22 mouse cellular contexts compared by ENCODE assay signal in genomic region chr11:55146855-55147254, GRCm38 (mm10). TPM values are rescaled to one million over a fixed set of nuclear protein-coding genes. Genes with fewer than 3 reads are reported as not detected.
"Had no signal": no experiment of that assay in that cellular context is flagged by ENCODE, and none has a peak within 500 bp of the region (broad histone marks: within the 10 kb centered on the region; RNA-seq: fewer than 3 reads in every experiment).

No protein-coding gene starts in this region.

- H3K36me3 ChIP-seq: lung, embryonic 15.5 days; midbrain, embryonic 10.5 days; midbrain, embryonic 12.5 days; neural tube, embryonic 13.5 days; neural tube, embryonic 15.5 days; stomach, embryonic 15.5 days had no signal

- H3K27me3 ChIP-seq: lung, embryonic 15.5 days; midbrain, embryonic 12.5 days; neural tube, embryonic 13.5 days; neural tube, embryonic 15.5 days; stomach, embryonic 15.5 days had no signal

- ATAC-seq: liver, postnatal 0 days; lung, postnatal 0 days; midbrain, embryonic 16.5 days had no signal

- H3K9me3 ChIP-seq: lung, embryonic 15.5 days; midbrain, embryonic 10.5 days; midbrain, embryonic 12.5 days; neural tube, embryonic 13.5 days; neural tube, embryonic 15.5 days; stomach, embryonic 15.5 days had no signal

- H3K4me2 ChIP-seq: lung, embryonic 15.5 days; midbrain, embryonic 12.5 days; neural tube, embryonic 13.5 days; neural tube, embryonic 15.5 days; stomach, embryonic 15.5 days had no signal

- H3K9ac ChIP-seq: liver, postnatal 0 days; lung, embryonic 15.5 days; midbrain, embryonic 12.5 days; neural tube, embryonic 13.5 days; neural tube, embryonic 15.5 days; stomach, embryonic 15.5 days had no signal

- H3K4me3 ChIP-seq: lung, embryonic 15.5 days; midbrain, embryonic 10.5 days; midbrain, embryonic 12.5 days; myocyte; neural tube, embryonic 13.5 days; neural tube, embryonic 15.5 days; stomach, embryonic 15.5 days had no signal

- H3K27ac ChIP-seq: lung, embryonic 15.5 days; midbrain, embryonic 10.5 days; midbrain, embryonic 12.5 days; neural tube, embryonic 13.5 days; neural tube, embryonic 15.5 days; stomach, embryonic 15.5 days; stomach, postnatal 0 days had no signal

- DNase-seq: liver, postnatal 0 days; lung, adult 2 months; lung, postnatal 14 days; midbrain, embryonic 14.5 days; retina, postnatal 1 day; right cerebral cortex, adult 18-20 months; right cerebral cortex, postnatal 25 days; thymus, adult 2 months; thymus, postnatal 25 days; thymus, postnatal 4 days had no signal

- H3K4me1 ChIP-seq: lung, embryonic 15.5 days; midbrain, embryonic 12.5 days; neural tube, embryonic 13.5 days; neural tube, embryonic 15.5 days; stomach, embryonic 15.5 days had no signal

RNA-seq across cellular contexts. Expression of gene Slc36a3, which starts 4.7 kb away (rescaled TPM):
- total RNA-seq: megakaryocyte-erythroid progenitor cell, adult 5-6 weeks had no signal
- polyA plus RNA-seq: liver, postnatal 0 days; lung, embryonic 15.5 days; lung, postnatal 0 days; midbrain, embryonic 10.5 days; midbrain, embryonic 12.5 days; midbrain, embryonic 14.5 days; midbrain, embryonic 16.5 days; myocyte; neural tube, embryonic 11.5 days; neural tube, embryonic 13.5 days; neural tube, embryonic 15.5 days had no signal

RNA-seq across cellular contexts. Expression of gene Slc36a2, which starts 38.0 kb away (rescaled TPM):
- total RNA-seq: megakaryocyte-erythroid progenitor cell, adult 5-6 weeks had no signal
- polyA plus RNA-seq: midbrain, embryonic 12.5 days; myocyte had no signal
